Mouse (Mus musculus): Measurements from ENCODE around the gene Ubap2. TPM values are rescaled to one million over a fixed set of nuclear protein-coding genes. Genes with fewer than 3 reads are reported as not detected.

Gene Ubap2
- polyA plus RNA-seq, 1 experiment from 2014 or later, result 51.9 TPM

DNA sequence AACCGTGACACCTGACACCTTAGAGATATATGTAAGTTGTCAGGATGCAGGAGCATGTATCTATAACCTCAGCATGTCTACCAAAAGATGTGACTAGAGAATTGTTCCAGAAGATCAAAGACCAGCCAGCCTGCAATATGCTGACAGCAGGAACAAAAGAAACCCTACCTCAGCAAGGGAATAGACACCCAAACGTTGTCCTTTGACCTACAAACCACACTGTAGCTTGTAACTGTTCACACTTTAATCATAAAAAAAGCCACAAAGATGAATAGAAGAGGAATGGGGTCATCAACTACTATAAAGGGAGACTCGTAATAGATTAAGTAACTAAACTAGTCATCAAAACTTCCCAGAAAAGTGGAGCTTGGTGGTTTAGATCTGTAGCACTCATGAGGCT lies 34.0 kb downstream of the Ubap2 start:
- Histone ChIP-seq H3K27me3 (ENCODE audit: control insufficient read depth, insufficient read depth, low read length) (no peaks in the 10 kb centered on the region), H3K27ac (ENCODE audit: low read length) (no peak overlapping the region), H3K9ac (ENCODE audit: low read length) (no peak overlapping the region), H3K4me3 (replicated peaks; ENCODE audit: low read length) (no peak overlapping the region), H3K36me3 (ENCODE audit: control insufficient read depth, insufficient read depth, low read length) (peaks cover 10% of the 10 kb centered on the region; the same call in 1 of the 2 replicates), H3K4me1 (ENCODE audit: control insufficient read depth, insufficient read depth, low read length) (0 out of 2 replicates have a peak, but pooled peaks cover 3% of the 10 kb centered on the region), H3K4me2 (ENCODE audit: low read depth, low read length) (no peak overlapping the region), H3K9me3 (replicated peaks; ENCODE audit: control insufficient read depth, low read length) (no peaks in the 10 kb centered on the region)
- ATAC-seq (ENCODE audit: insufficient read depth, low FRiP score), result no peak
- WGBS, result 79% methylated on average over 3 of the region's 3 CpGs

DNA sequence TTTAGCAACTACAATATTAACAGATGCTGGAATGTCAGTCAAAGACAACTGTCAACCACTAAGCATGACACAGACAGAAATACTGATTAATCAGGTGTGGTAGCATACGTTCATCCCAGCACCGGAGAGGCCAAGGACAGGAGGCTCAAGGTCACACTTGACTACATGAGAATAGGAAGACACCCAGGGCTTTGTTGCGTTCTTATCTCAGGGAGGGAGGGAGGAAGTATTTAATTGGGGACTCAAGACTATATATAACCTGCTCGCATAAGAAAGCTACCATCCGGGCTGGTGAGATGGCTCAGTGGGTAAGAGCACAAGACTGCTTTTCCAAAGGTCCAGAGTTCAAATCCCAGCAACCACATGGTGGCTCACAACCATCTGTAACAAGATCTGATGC lies 39.3 kb downstream of the Ubap2 start:
- H3K4me1 ChIP-seq (ENCODE audit: control insufficient read depth, insufficient read depth, low read length), result 0 out of 2 replicates have a peak, but pooled peaks cover 3% of the 10 kb centered on the region
- H3K27me3 ChIP-seq (ENCODE audit: control insufficient read depth, insufficient read depth, low read length), result no peaks in the 10 kb centered on the region
- H3K4me2 ChIP-seq (ENCODE audit: low read depth, low read length), result no peak overlapping the region
- peaks cover 21% of the 10 kb centered on the region for H3K36me3 ChIP-seq (ENCODE audit: control insufficient read depth, insufficient read depth, low read length)
- no peak overlapping the region for H3K9ac ChIP-seq (ENCODE audit: low read length)
- H3K27ac ChIP-seq (ENCODE audit: low read length), result no peak overlapping the region
- 87% methylated on average over 5 of the region's 5 CpGs for WGBS
- no peak for ATAC-seq (ENCODE audit: insufficient read depth, low FRiP score)
- H3K4me3 ChIP-seq (replicated peaks; ENCODE audit: low read length), result no peak overlapping the region
- H3K9me3 ChIP-seq (replicated peaks; ENCODE audit: control insufficient read depth, low read length), result no peaks in the 10 kb centered on the region

DNA sequence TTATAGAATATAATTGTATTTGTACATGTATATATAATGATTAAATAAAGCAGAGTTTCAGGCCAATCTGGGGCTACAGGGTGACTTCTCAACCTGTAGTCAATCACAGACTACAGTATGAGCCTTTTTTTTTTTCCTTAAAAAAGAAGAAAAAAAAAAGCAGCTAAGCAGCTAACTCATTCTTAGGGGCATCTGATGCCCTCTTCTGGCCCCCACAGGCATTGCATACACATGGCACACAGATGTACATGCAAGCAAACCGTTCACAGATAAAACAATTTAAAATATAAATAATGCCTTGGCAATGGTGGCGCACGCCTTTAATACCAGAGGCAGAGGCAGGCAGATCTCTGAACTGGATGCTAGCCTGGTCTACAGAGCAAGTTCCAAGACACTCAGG lies 48.6 kb downstream of the Ubap2 start:
- H3K4me3 ChIP-seq (replicated peaks; ENCODE audit: low read length), result no peak overlapping the region
- 82% methylated on average over 3 of the region's 3 CpGs for WGBS
- H3K36me3 ChIP-seq (ENCODE audit: control insufficient read depth, insufficient read depth, low read length), result peaks cover 32% of the 10 kb centered on the region; the same call in 1 of the 2 replicates
- no peak overlapping the region for H3K4me2 ChIP-seq (ENCODE audit: low read depth, low read length)
- H3K27me3 ChIP-seq (ENCODE audit: control insufficient read depth, insufficient read depth, low read length), result no peaks in the 10 kb centered on the region
- H3K27ac ChIP-seq (ENCODE audit: low read length), result no peak overlapping the region
- no peaks in the 10 kb centered on the region for H3K9me3 ChIP-seq (replicated peaks; ENCODE audit: control insufficient read depth, low read length)
- H3K4me1 ChIP-seq (ENCODE audit: control insufficient read depth, insufficient read depth, low read length), result no peaks in the 10 kb centered on the region
- ATAC-seq (ENCODE audit: insufficient read depth, low FRiP score), result no peak
- H3K9ac ChIP-seq (ENCODE audit: low read length), result no peak overlapping the region

DNA sequence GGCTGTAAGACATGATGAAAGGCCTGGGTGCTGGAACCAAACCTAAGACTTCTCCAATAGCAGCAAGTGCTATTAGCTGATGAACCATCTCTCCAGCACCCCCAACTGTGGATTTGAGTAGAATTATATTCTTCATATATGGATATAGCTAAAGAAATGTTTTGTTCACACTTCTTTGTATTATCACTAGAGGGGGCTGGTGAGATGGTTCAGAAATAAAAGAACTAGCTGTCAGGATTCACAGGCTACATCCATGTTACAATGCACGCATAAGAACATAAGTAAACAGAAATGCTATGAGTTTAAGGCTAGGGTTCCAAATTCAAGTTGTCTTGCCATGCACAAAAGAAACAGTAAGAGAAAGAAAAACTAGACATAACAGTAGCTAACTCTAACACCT lies 49.5 kb downstream of the Ubap2 start:
- Histone ChIP-seq H3K27me3 (ENCODE audit: control insufficient read depth, insufficient read depth, low read length) (no peaks in the 10 kb centered on the region), H3K4me1 (ENCODE audit: control insufficient read depth, insufficient read depth, low read length) (no peaks in the 10 kb centered on the region), H3K9ac (ENCODE audit: low read length) (no peak overlapping the region), H3K4me3 (replicated peaks; ENCODE audit: low read length) (no peak overlapping the region), H3K4me2 (ENCODE audit: low read depth, low read length) (no peak overlapping the region), H3K27ac (ENCODE audit: low read length) (no peak overlapping the region), H3K9me3 (replicated peaks; ENCODE audit: control insufficient read depth, low read length) (no peaks in the 10 kb centered on the region), H3K36me3 (ENCODE audit: control insufficient read depth, insufficient read depth, low read length) (peaks cover 35% of the 10 kb centered on the region; the same call in 1 of the 2 replicates)
- 77% methylated on average over 1 of the region's 1 CpGs for WGBS
- ATAC-seq (ENCODE audit: insufficient read depth, low FRiP score), result no peak

DNA sequence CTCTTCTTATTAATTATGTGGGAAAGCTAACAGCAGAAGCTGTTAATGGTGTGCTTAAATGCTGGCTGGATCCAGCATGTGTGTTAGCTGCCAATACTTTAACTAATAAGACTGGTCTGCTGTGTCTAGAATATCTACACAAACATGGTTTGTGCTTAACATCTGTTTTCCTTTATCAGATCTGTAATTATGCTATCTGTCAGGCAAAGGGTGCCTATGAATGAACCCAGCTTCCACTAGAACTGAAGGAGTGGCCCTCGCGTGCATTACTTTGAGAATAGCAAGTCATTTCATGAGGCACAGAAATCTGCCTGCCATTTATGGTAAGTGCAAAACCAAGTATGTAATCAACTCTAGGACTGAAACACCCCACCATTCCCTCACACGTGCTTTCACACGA lies 66.9 kb downstream of the Ubap2 start:
- no peak overlapping the region for H3K4me2 ChIP-seq (ENCODE audit: low read depth, low read length)
- H3K27me3 ChIP-seq (ENCODE audit: control insufficient read depth, insufficient read depth, low read length), result no peaks in the 10 kb centered on the region
- ATAC-seq (ENCODE audit: insufficient read depth, low FRiP score), result no peak
- no peaks in the 10 kb centered on the region for H3K4me1 ChIP-seq (ENCODE audit: control insufficient read depth, insufficient read depth, low read length)
- H3K9me3 ChIP-seq (replicated peaks; ENCODE audit: control insufficient read depth, low read length), result no peaks in the 10 kb centered on the region
- H3K4me3 ChIP-seq (replicated peaks; ENCODE audit: low read length), result no peak overlapping the region
- H3K36me3 ChIP-seq (ENCODE audit: control insufficient read depth, insufficient read depth, low read length), result peaks cover 47% of the 10 kb centered on the region
- no peak overlapping the region for H3K27ac ChIP-seq (ENCODE audit: low read length)
- WGBS, result 72% methylated on average over 4 of the region's 4 CpGs
- no peak overlapping the region for H3K9ac ChIP-seq (ENCODE audit: low read length)

DNA sequence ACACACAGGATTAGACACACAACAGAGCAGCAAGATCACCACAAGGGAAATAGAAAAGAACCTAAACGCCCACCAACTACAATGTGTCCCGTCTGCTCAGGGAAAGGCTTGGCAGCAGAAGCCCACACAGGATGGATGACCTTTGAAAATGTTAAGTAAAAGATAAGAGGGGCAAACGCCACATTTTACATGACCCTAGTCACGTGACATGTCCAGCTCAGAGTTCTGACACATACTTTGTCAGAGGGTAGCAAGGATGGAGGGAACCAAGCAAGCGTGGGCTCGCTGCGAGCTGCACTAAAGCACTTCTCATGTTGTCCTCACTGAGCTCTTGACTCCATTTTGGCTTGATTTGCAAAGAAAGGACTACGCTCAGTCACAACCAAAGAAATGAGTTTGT lies 69.2 kb downstream of the Ubap2 start:
- no peak for ATAC-seq (ENCODE audit: insufficient read depth, low FRiP score)
- peaks cover 53% of the 10 kb centered on the region for H3K36me3 ChIP-seq (ENCODE audit: control insufficient read depth, insufficient read depth, low read length)

DNA sequence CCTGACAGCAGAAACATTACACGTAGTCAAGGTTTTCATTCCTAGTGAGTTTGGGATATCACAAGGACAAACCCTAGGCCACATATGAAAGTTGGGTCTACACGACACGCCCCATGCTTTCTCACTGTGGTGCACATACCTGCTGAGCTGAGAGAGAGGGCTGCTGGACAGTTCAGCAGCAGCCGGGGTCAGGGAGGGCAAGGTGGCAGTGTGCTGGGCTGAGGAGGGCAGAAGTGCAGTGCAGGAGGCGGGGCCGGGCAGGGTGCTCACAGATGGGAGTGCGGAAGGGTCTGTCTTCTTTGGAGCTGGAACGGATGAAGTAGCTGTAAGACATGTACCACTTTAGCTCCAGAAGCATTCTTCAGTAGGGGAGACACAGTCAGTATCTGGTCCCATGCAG lies 72.8 kb downstream of the Ubap2 start:
- Histone ChIP-seq H3K4me3 (replicated peaks; ENCODE audit: low read length) (no peak overlapping the region), H3K27me3 (ENCODE audit: control insufficient read depth, insufficient read depth, low read length) (no peaks in the 10 kb centered on the region), H3K9ac (ENCODE audit: low read length) (no peak overlapping the region), H3K4me2 (ENCODE audit: low read depth, low read length) (no peak overlapping the region), H3K36me3 (ENCODE audit: control insufficient read depth, insufficient read depth, low read length) (peaks cover 39% of the 10 kb centered on the region), H3K9me3 (replicated peaks; ENCODE audit: control insufficient read depth, low read length) (no peaks in the 10 kb centered on the region), H3K27ac (ENCODE audit: low read length) (no peak overlapping the region), H3K4me1 (ENCODE audit: control insufficient read depth, insufficient read depth, low read length) (no peaks in the 10 kb centered on the region)
- ATAC-seq (ENCODE audit: insufficient read depth, low FRiP score), result no peak
- WGBS, result 84% methylated on average over 8 of the region's 8 CpGs

More for the DNA sequence above, 69.2 kb downstream of the Ubap2 start:
- Histone ChIP-seq H3K9ac (ENCODE audit: low read length) (no peak overlapping the region), H3K4me3 (replicated peaks; ENCODE audit: low read length) (no peak overlapping the region), H3K4me1 (ENCODE audit: control insufficient read depth, insufficient read depth, low read length) (no peaks in the 10 kb centered on the region), H3K27me3 (ENCODE audit: control insufficient read depth, insufficient read depth, low read length) (no peaks in the 10 kb centered on the region), H3K4me2 (ENCODE audit: low read depth, low read length) (no peak overlapping the region), H3K27ac (ENCODE audit: low read length) (no peak overlapping the region), H3K9me3 (replicated peaks; ENCODE audit: control insufficient read depth, low read length) (no peaks in the 10 kb centered on the region)
- 84% methylated on average over 8 of the region's 8 CpGs for WGBS

DNA sequence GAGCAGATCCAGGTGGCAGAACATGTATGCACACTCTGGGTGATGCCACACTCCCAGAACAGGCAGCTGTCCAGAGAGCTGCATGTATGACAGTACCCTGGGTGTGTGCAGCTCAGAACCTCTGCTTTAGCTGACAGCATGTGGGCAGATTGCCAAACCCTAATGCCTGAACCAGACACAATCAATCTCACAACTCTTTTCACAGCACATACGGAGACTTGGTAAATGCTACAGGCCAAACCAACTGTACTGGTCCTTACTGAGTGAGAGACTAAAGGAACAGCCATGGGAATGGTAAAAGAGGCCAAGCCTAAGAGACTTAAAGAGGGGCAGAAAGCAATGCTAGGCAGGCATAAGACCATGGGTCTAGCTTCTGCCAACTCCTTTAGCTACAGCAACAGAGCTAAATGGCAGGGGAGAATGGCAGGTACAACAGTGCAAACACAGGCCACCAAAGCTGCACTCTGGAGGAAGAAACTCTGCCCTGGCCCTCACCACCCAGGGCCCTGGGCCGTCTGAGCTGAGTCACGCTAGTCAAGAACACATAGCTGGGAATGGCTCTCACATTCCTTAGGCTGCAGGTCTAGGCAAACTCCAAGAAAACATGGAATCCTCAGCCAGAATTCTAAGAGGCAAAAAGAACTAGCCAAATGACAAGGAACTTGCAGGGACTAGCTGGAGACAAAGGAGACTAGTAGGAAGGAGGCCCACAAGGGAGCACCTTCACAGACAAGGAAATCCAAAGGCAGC lies 77.9 kb downstream of the Ubap2 start:
- ATAC-seq (ENCODE audit: insufficient read depth, low FRiP score), result no peak

DNA sequence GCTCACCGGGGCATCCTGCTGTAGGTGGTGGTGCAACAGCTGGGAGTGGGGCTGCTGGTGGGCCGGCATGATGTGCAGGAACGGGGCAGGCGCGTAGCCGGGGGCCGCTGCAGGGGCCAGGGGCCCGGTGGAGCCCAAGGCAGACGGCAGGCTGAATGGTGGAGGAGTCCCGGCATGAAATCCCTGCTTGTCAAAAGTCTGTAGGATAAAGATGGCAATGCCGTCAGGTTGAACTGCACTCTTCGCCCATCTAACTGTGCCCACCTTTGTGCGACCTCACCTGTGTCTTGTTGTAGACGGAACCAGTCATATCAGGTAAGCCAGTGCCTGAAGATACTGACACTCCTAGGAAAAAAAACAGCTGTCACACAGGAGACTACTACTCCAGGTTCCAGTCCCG lies 79.6 kb downstream of the Ubap2 start:
- no peak overlapping the region for H3K27ac ChIP-seq (ENCODE audit: low read length)
- no peaks in the 10 kb centered on the region for H3K9me3 ChIP-seq (replicated peaks; ENCODE audit: control insufficient read depth, low read length)
- H3K4me2 ChIP-seq (ENCODE audit: low read depth, low read length), result no peak overlapping the region
- no peak overlapping the region for H3K4me3 ChIP-seq (replicated peaks; ENCODE audit: low read length)
- 84% methylated on average over 15 of the region's 15 CpGs for WGBS
- peaks cover 22% of the 10 kb centered on the region for H3K36me3 ChIP-seq (ENCODE audit: control insufficient read depth, insufficient read depth, low read length)
- no peak for ATAC-seq (ENCODE audit: insufficient read depth, low FRiP score)
- H3K27me3 ChIP-seq (ENCODE audit: control insufficient read depth, insufficient read depth, low read length), result no peaks in the 10 kb centered on the region
- H3K9ac ChIP-seq (ENCODE audit: low read length), result no peak overlapping the region
- H3K4me1 ChIP-seq (ENCODE audit: control insufficient read depth, insufficient read depth, low read length), result no peaks in the 10 kb centered on the region; the same call in 1 of the 2 replicates

More for the DNA sequence above, 77.9 kb downstream of the Ubap2 start:
- Histone ChIP-seq H3K9me3 (replicated peaks; ENCODE audit: control insufficient read depth, low read length) (no peaks in the 10 kb centered on the region), H3K27me3 (ENCODE audit: control insufficient read depth, insufficient read depth, low read length) (no peaks in the 10 kb centered on the region), H3K9ac (ENCODE audit: low read length) (no peak overlapping the region), H3K4me1 (ENCODE audit: control insufficient read depth, insufficient read depth, low read length) (no peaks in the 10 kb centered on the region; the same call in 1 of the 2 replicates), H3K4me2 (ENCODE audit: low read depth, low read length) (no peak overlapping the region), H3K27ac (ENCODE audit: low read length) (no peak overlapping the region), H3K36me3 (ENCODE audit: control insufficient read depth, insufficient read depth, low read length) (peaks cover 24% of the 10 kb centered on the region), H3K4me3 (replicated peaks; ENCODE audit: low read length) (no peak overlapping the region)
- 54% methylated on average over 3 of the region's 3 CpGs for WGBS
